Mouse (Mus musculus): Measurements from ENCODE around the gene Shoc2.

DNA sequence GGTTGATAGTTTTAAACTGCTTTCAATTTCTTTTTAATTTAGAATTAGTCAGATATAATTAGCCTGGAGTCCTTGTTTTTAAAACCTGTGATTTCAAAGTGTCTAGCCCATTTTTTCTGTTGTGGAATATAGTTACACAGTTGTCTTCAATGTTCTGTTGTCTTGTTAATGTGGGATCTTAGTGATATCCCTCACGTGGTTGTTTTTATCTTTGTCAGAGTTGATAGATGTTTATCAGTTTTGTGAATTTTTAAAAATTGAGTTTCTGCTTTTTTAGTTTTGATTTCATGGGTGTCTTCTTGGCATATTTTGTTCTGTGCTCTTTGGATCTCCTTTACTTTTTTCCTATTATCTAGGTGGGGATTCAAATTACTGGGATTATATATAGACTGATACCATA is 29.6 kb downstream of the Shoc2 start:
- no peak for TF ChIP-seq CTCF (IDR thresholded peaks at IDR 0.05; ENCODE audit: insufficient read depth, low read depth, low read length)
- TF ChIP-seq POLR2A (IDR thresholded peaks at IDR 0.05; ENCODE audit: insufficient read depth, low read depth, low read length) = no peak
